Mouse (Mus musculus): Measurements from ENCODE around the gene Myo16. TPM values are rescaled to one million over a fixed set of nuclear protein-coding genes. Genes with fewer than 3 reads are reported as not detected.

Gene Myo16
- polyA plus RNA-seq, 1 experiment, result 0.12 TPM

DNA sequence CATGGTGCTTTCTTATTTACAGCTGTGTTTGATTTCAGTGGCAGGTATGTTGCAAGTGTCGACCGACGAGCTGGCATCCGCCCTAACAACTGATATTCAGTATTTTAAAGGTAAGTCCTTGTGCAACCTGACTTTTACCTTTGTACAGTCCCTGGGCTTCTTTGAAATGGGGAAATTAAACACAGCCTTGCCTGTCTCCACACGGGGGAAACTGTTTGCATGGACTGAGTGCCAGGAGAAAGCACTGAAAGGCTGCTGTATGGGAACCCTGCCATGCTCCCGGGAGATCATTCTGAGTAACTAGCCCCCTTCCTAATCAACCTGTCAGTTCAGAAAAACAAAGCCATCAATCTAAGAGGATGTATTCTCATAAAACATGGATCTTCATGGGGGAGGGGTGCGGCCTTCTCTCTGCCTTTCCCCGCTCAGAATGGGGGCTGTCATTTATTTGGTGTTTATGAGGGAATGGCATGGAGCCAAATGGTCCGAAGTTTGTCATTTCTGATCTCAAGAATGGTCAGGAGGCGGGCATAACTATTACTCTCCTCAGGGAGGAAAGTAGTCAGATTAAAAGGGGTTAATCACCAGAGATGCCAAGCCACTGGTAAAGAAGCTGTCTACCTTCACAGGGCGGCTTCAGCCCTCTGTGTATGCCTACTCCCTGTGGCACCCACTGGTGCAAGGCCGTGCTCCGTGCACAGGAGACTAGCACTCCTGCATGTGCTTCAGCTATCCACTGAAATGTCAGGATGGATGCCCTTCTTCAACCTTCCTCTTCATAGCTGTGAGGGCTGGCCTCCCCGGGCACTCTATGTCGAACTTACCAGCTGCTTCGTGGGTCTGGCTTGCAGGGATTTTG, 286.1 kb downstream of the Myo16 start:
- TF ChIP-seq CTCF (IDR thresholded peaks at IDR 0.05; ENCODE audit: borderline replicate concordance, insufficient read depth, low read length) (no peak), POLR2A (IDR thresholded peaks at IDR 0.05; ENCODE audit: low read depth, low read length) (no peak)
- Histone ChIP-seq H3K27ac (ENCODE audit: insufficient read depth, low read length) (no peak overlapping the region), H3K4me3 (ENCODE audit: insufficient read depth, low read length) (no peak overlapping the region), H3K4me1 (ENCODE audit: control insufficient read depth, insufficient read depth, low read length) (no peaks in the 10 kb centered on the region)

DNA sequence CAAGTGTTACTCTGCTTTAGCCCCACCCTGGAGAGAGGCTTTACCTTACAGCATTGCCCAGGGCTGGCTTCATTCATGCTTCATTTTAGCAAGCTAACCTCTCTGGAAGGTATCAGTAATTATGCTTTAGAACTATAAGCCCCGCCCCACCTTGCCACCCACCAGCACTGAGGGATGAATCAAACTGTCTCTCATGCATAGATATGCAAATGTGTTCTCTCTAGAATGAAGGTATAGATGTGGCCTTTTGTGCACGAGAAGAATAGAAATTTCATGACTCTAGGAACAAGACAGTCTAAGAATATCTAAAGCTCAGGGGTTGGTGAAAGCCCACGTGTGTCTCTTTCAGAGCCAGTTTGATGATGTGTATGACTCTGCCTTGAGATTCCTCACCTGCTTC, 288.9 kb downstream of the Myo16 start:
- Histone ChIP-seq H3K27ac (ENCODE audit: insufficient read depth, low read length) (no peak overlapping the region), H3K4me3 (ENCODE audit: insufficient read depth, low read length) (no peak overlapping the region), H3K4me1 (ENCODE audit: control insufficient read depth, insufficient read depth, low read length) (no peaks in the 10 kb centered on the region)
- no peak for TF ChIP-seq CTCF (IDR thresholded peaks at IDR 0.05; ENCODE audit: borderline replicate concordance, insufficient read depth, low read length)
- TF ChIP-seq POLR2A (IDR thresholded peaks at IDR 0.05; ENCODE audit: low read depth, low read length), result no peak

DNA sequence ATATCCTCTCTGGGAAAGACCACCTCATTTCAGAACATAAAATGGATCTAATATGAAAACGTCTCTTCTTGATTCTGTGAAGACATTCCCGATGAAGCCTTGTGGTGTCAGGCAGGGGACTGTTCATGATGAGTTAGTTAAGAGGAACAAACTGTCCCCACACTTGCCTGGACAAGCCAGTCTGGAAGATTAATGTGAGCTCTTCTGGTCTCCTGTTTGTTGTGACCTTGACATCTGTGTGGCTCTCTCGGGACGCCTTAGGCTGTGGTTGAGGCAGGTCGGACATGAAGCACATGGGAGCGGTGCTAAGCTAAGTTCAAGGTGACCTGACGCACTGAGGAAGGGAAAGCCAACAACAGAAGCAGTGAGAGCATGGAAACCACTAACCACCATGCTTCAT, 291.3 kb downstream of the Myo16 start:
- Histone ChIP-seq H3K4me1 (ENCODE audit: control insufficient read depth, insufficient read depth, low read length) (no peaks in the 10 kb centered on the region), H3K27ac (ENCODE audit: insufficient read depth, low read length) (no peak overlapping the region), H3K4me3 (ENCODE audit: insufficient read depth, low read length) (no peak overlapping the region)
- TF ChIP-seq POLR2A (IDR thresholded peaks at IDR 0.05; ENCODE audit: low read depth, low read length) (no peak), CTCF (IDR thresholded peaks at IDR 0.05; ENCODE audit: borderline replicate concordance, insufficient read depth, low read length) (no peak)

DNA sequence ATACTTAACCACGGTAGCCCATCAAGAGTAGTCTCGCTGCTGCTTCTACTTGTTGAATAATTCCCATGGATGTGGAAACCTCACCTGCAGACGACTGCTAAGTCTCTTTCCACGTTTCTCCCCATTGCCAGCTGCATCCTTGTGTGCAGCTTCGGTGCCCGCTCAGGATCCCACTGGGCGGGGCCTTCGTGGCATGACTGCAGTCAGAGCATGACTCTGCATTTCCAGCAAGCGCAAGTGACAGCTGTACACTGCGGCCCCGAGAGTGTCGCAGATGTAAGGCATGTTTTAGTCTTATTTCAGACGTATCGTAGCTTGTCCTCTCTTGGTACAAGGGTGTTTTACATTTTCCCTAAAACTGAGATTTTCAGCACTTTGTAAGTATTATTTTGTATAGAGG, 294.8 kb downstream of the Myo16 start:
- H3K4me1 ChIP-seq (ENCODE audit: control insufficient read depth, insufficient read depth, low read length), result no peaks in the 10 kb centered on the region
- no peak overlapping the region for H3K27ac ChIP-seq (ENCODE audit: insufficient read depth, low read length)
- TF ChIP-seq CTCF (IDR thresholded peaks at IDR 0.05; ENCODE audit: borderline replicate concordance, insufficient read depth, low read length), result no peak
- TF ChIP-seq POLR2A (IDR thresholded peaks at IDR 0.05; ENCODE audit: low read depth, low read length), result no peak
- H3K4me3 ChIP-seq (ENCODE audit: insufficient read depth, low read length), result no peak overlapping the region

DNA sequence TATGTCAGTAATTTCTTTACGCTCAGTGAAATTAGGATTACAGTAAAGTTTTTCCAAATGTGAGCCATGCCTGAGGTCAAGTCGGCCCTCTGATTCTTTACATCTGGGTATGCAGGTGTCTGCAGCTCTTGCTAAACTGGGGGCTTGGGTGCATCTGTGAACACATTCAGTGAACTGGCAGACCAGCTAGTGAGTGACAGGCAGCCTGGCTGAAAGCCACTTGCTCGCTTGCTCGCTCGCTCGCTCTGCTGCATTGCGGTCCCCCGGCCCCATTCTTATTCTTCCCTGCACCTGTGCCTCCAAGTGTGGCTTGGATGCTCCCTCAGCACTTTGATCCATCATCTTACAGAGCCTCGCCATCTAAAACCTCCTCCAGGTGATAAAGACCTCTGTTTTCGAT, 299.3 kb downstream of the Myo16 start:
- Histone ChIP-seq H3K27ac (ENCODE audit: insufficient read depth, low read length) (no peak overlapping the region), H3K4me3 (ENCODE audit: insufficient read depth, low read length) (no peak overlapping the region)
- TF ChIP-seq CTCF (IDR thresholded peaks at IDR 0.05; ENCODE audit: borderline replicate concordance, insufficient read depth, low read length) (no peak), POLR2A (IDR thresholded peaks at IDR 0.05; ENCODE audit: low read depth, low read length) (no peak)

DNA sequence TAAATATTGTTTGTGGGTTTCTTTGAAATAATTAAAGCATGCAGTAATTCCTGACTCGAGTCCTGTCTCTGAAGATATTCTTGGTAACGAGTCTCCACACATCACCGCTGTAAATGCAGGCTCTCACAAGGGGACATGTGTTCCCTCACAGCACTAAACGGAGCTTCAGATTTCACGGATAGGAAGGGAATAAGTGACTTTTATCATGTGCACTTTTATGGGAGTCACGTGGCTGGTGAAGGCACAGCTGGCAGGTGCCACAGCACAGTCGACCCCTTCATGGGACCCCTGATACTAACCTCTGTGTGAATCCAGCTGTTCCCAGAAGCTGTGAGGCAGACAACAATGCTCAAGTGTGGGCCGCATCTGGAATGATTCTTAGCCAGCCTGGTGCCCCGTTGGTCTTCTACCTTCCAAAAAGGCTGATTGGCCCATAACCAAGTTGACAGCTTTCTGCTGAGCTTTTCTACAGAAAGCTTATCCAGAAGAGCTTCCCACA, 304.5 kb downstream of the Myo16 start:
- TF ChIP-seq POLR2A (IDR thresholded peaks at IDR 0.05; ENCODE audit: low read depth, low read length), result no peak
- no peak for TF ChIP-seq CTCF (IDR thresholded peaks at IDR 0.05; ENCODE audit: borderline replicate concordance, insufficient read depth, low read length)

More for the DNA sequence above, 299.3 kb downstream of the Myo16 start:
- H3K4me1 ChIP-seq (ENCODE audit: control insufficient read depth, insufficient read depth, low read length), result no peaks in the 10 kb centered on the region

DNA sequence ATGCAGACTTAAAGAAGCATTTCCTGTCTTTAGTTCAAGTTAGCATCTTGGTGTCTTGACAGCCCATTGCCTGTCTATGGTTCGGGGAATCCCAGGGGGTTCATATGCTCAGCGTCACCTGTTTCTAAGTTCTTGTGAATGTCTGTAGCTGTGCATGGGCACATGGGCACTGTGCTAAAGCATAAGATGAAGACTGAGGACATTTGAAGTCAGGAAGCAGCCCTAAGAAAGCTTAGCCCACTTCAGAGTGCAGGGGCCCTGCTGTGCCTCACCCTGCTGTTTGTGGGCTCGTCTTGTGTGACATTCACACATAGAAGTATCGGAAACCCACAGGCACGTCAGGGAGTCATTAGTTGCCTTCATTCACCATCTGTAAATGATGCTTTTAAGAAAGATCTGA, 308.6 kb downstream of the Myo16 start:
- Histone ChIP-seq H3K27ac (ENCODE audit: insufficient read depth, low read length) (no peak overlapping the region), H3K4me1 (ENCODE audit: control insufficient read depth, insufficient read depth, low read length) (no peaks in the 10 kb centered on the region), H3K4me3 (ENCODE audit: insufficient read depth, low read length) (no peak overlapping the region)
- no peak for TF ChIP-seq CTCF (IDR thresholded peaks at IDR 0.05; ENCODE audit: borderline replicate concordance, insufficient read depth, low read length)
- no peak for TF ChIP-seq POLR2A (IDR thresholded peaks at IDR 0.05; ENCODE audit: low read depth, low read length)

More for the DNA sequence above, 304.5 kb downstream of the Myo16 start:
- Histone ChIP-seq H3K4me1 (ENCODE audit: control insufficient read depth, insufficient read depth, low read length) (no peaks in the 10 kb centered on the region), H3K27ac (ENCODE audit: insufficient read depth, low read length) (no peak overlapping the region), H3K4me3 (ENCODE audit: insufficient read depth, low read length) (no peak overlapping the region)

DNA sequence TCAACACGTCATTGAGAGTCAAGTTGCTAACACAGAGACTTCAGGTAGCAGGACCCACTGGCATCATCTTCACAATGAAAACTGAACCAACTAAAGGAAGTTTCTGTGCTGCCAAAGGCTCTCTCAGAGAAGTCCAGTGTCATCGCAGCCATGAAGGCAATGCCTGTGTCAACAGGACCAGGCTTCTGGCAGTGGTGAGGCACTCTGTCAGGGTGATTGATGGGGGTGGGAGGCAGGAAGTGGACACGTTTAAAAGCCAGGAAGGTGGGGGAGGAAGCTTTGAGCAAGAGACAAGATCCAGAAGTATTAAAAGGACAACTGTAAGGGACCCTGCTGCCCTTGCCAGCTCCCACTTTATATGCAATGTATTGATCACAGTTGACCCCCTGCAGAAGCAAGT, 314.8 kb downstream of the Myo16 start:
- no peak overlapping the region for H3K4me3 ChIP-seq (ENCODE audit: insufficient read depth, low read length)
- H3K4me1 ChIP-seq (ENCODE audit: control insufficient read depth, insufficient read depth, low read length), result no peaks in the 10 kb centered on the region
- no peak overlapping the region for H3K27ac ChIP-seq (ENCODE audit: insufficient read depth, low read length)
- TF ChIP-seq POLR2A (IDR thresholded peaks at IDR 0.05; ENCODE audit: low read depth, low read length) (no peak), CTCF (IDR thresholded peaks at IDR 0.05; ENCODE audit: borderline replicate concordance, insufficient read depth, low read length) (no peak)

DNA sequence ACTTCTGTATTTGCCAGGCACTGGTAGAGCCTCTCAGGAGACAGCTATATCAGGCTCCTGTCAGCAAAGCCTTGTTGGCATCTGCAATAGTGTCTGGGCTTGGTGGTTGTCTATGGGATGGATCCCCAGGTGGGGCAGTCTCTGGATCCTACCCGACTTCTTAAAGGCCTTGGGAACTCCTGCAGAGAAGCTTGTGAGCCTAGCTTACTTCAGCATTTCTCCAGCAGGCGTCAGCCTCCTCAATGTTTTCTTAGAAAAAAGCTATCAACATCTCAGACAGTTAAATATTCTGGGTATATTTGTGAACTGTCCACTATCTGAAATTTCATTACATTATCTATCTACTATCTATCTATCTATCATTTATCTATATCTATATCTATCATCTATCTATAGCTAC, 315.9 kb downstream of the Myo16 start:
- Histone ChIP-seq H3K4me1 (ENCODE audit: control insufficient read depth, insufficient read depth, low read length) (no peaks in the 10 kb centered on the region), H3K4me3 (ENCODE audit: insufficient read depth, low read length) (no peak overlapping the region), H3K27ac (ENCODE audit: insufficient read depth, low read length) (no peak overlapping the region)
- no peak for TF ChIP-seq POLR2A (IDR thresholded peaks at IDR 0.05; ENCODE audit: low read depth, low read length)
- no peak for TF ChIP-seq CTCF (IDR thresholded peaks at IDR 0.05; ENCODE audit: borderline replicate concordance, insufficient read depth, low read length)

DNA sequence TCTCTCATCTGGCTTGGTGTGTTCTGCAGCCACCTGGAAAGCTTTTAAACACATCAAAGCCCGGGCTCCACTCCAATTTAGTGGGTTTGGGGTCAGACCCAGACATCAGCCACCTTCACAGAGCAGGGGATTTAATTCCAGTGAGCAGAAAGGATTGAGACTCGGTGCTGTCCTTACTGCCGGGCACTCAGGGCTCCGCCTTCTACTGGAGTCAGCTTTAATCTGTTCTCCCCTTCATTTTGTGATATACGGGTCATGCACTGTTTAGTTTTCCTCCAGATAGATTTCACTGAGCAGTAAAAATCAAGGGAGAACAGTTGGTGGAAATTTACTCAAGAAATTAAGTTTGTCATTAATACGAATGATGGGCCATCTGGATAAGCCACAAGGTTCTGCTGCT, 316.6 kb downstream of the Myo16 start:
- Histone ChIP-seq H3K4me1 (ENCODE audit: control insufficient read depth, insufficient read depth, low read length) (no peaks in the 10 kb centered on the region), H3K27ac (ENCODE audit: insufficient read depth, low read length) (no peak overlapping the region), H3K4me3 (ENCODE audit: insufficient read depth, low read length) (no peak overlapping the region)
- TF ChIP-seq CTCF (IDR thresholded peaks at IDR 0.05; ENCODE audit: borderline replicate concordance, insufficient read depth, low read length) (no peak), POLR2A (IDR thresholded peaks at IDR 0.05; ENCODE audit: low read depth, low read length) (no peak)
